In genomic region chr8:84189603-84190002, GRCm38 (mm10) we compare ENCODE assay signal across 11 mouse cellular contexts. TPM values are rescaled to one million over a fixed set of nuclear protein-coding genes. Genes with fewer than 3 reads are reported as not detected.
A peak's percentile ranks its signal among the peaks of the same experiment; 100 is the strongest.
DNase-seq lines count a peak whose midpoint lies in the region; ATAC-seq and TF ChIP-seq lines count a peak whose summit lies in the region.
"Had no signal": no experiment of that assay in that cellular context is flagged by ENCODE, and none has a peak within 500 bp of the region (broad histone marks: within the 10 kb centered on the region; RNA-seq: fewer than 3 reads in every experiment).

No protein-coding gene starts in this region.

- peak overlapping the region; percentile 64 for H3K27ac ChIP-seq in ES-Bruce4 (ENCODE audit: insufficient read depth, low read length)
- H3K27ac ChIP-seq in heart, embryonic 15.5 days, result peak overlapping the region; percentile 10; the same call in 1 of the 2 replicates
- no peak overlapping the region for H3K27ac ChIP-seq in midbrain, embryonic 10.5 days (replicated peaks)

- intact Hi-C loops in left cerebral cortex, postnatal 4 days (cut with DNase I), result loop anchor here (10.0 kb wide), 1 partner anchor 175 kb away; the partner anchor contains the start of gene 2210011C24Rik

- H3K27me3 ChIP-seq in ES-Bruce4 (ENCODE audit: control insufficient read depth, insufficient read depth, low read length, poor library complexity, severe bottlenecking), result no peaks in the 10 kb centered on the region
- no peaks in the 10 kb centered on the region for H3K27me3 ChIP-seq in heart, embryonic 15.5 days
- H3K27me3 ChIP-seq in midbrain, embryonic 10.5 days (ENCODE audit: low read depth, poor library complexity, severe bottlenecking), result peaks cover 57% of the 10 kb centered on the region

- TF ChIP-seq POLR2A in ES-Bruce4 (IDR thresholded peaks at IDR 0.05; ENCODE audit: insufficient read depth, low read length), result no peak

- no peak for TF ChIP-seq CTCF in ES-Bruce4 (IDR thresholded peaks at IDR 0.05; ENCODE audit: low read depth, low read length)

- no peaks in the 10 kb centered on the region for H3K36me3 ChIP-seq in ES-Bruce4 (ENCODE audit: control insufficient read depth, insufficient read depth, low read length, poor library complexity, severe bottlenecking)
- H3K36me3 ChIP-seq in heart, embryonic 15.5 days, result no peaks in the 10 kb centered on the region
- H3K36me3 ChIP-seq in midbrain, embryonic 10.5 days, result no peaks in the 10 kb centered on the region

- H3K9me3 ChIP-seq in ES-Bruce4 (replicated peaks; ENCODE audit: control insufficient read depth, insufficient read depth, low read length, poor library complexity, severe bottlenecking), result no peaks in the 10 kb centered on the region
- no peaks in the 10 kb centered on the region for H3K9me3 ChIP-seq in heart, embryonic 15.5 days (replicated peaks)
- peaks cover 4% of the 10 kb centered on the region; the same call in 1 of the 2 replicates for H3K9me3 ChIP-seq in midbrain, embryonic 10.5 days (replicated peaks)

- WGBS in heart, embryonic 15.5 days, result 61% methylated on average over 4 of the region's 4 CpGs
- WGBS in midbrain, embryonic 10.5 days, result 65% methylated on average over 4 of the region's 4 CpGs

- DNase-seq in adipocyte (ENCODE audit: low spot score), result peak; percentile 40
- DNase-seq in kidney, postnatal 4 days, result peak; percentile 60 to 74
- DNase-seq in midbrain, embryonic 10.5 days (ENCODE audit: low spot score), result no peak
- DNase-seq in cerebellum, adult 11 months, result no peak
- no peak for DNase-seq in cerebellum, postnatal 25 days
- no peak for DNase-seq in left cerebral cortex, postnatal 4 days
- DNase-seq: lung, embryonic 14.5 days; thymus, adult 18-20 months had no signal

- H3K9ac ChIP-seq in ES-Bruce4 (ENCODE audit: low read depth, poor library complexity, severe bottlenecking), result peak overlapping the region; percentile 76
- H3K9ac ChIP-seq in heart, embryonic 15.5 days, result no peak overlapping the region
- H3K9ac ChIP-seq: lung, embryonic 14.5 days had no signal

- no peak overlapping the region for H3K4me2 ChIP-seq in heart, embryonic 15.5 days
- H3K4me2 ChIP-seq: lung, embryonic 14.5 days had no signal

- peak; percentile 61; the same call in 1 of the 2 replicates for TF ChIP-seq EP300 in ES-Bruce4 (IDR thresholded peaks at IDR 0.05; ENCODE audit: insufficient read depth, low read depth, low read length)

- no peak for ATAC-seq in heart, embryonic 15.5 days (replicated peaks; ENCODE audit: insufficient number of reproducible peaks, insufficient read depth, low FRiP score, low read depth)
- ATAC-seq: activated CD4-positive, CD25-positive, alpha-beta regulatory T cell, adult 4 months had no signal

- H3K4me1 ChIP-seq in ES-Bruce4 (ENCODE audit: control insufficient read depth, insufficient read depth, low read length), result peaks cover 7% of the 10 kb centered on the region
- H3K4me1 ChIP-seq in heart, embryonic 15.5 days (replicated peaks), result peaks cover 26% of the 10 kb centered on the region
- peaks cover 33% of the 10 kb centered on the region for H3K4me1 ChIP-seq in midbrain, embryonic 10.5 days

- no peak overlapping the region for H3K4me3 ChIP-seq in ES-Bruce4 (ENCODE audit: low read depth, low read length)
- H3K4me3 ChIP-seq in heart, embryonic 15.5 days, result no peak overlapping the region
- no peak overlapping the region for H3K4me3 ChIP-seq in midbrain, embryonic 10.5 days

RNA-seq across cellular contexts. Expression of gene Nanos3, which starts 4.6 kb away (rescaled TPM):
- polyA plus RNA-seq in ES-Bruce4 (2011; ENCODE audit: insufficient read depth, insufficient read length, low read depth, missing spikeins), result 3.0 and 4.3 TPM in 2 replicates
- 1.4 and 1.6 TPM in 2 replicates for polyA plus RNA-seq in heart, embryonic 15.5 days (2015; fragmentation: Nextera tagmentation; extraction: Ambion mirVana)
- 3.0 and 5.6 TPM in 2 replicates for polyA plus RNA-seq in midbrain, embryonic 10.5 days (2016; fragmentation: Nextera tagmentation; extraction: Ambion mirVana)
- total RNA-seq in left cerebral cortex, postnatal 4 days (2021), result 10 to 100 TPM in 1 of 2 experiments, 1 to 10 TPM in 1; 8.1 to 11.4 TPM

RNA-seq across cellular contexts. Expression of gene 4930432K21Rik, which starts 41.8 kb away (rescaled TPM):
- polyA plus RNA-seq in ES-Bruce4 (2011; ENCODE audit: insufficient read depth, insufficient read length, low read depth, missing spikeins), result 3.8 and 4.7 TPM in 2 replicates
- 0.60 and 0.77 TPM in 2 replicates for polyA plus RNA-seq in heart, embryonic 15.5 days (2015; fragmentation: Nextera tagmentation; extraction: Ambion mirVana)
- 2.4 TPM in 2 replicates for polyA plus RNA-seq in midbrain, embryonic 10.5 days (2016; fragmentation: Nextera tagmentation; extraction: Ambion mirVana)
- total RNA-seq in left cerebral cortex, postnatal 4 days (2021), result 1 to 10 TPM; 1.7 to 2.1 TPM

RNA-seq across cellular contexts. Expression of gene Cc2d1a, which starts 41.9 kb away (rescaled TPM):
- 18.0 and 27.2 TPM in 2 replicates for polyA plus RNA-seq in ES-Bruce4 (2011; ENCODE audit: insufficient read depth, insufficient read length, low read depth, missing spikeins)
- polyA plus RNA-seq in heart, embryonic 15.5 days (2015; fragmentation: Nextera tagmentation; extraction: Ambion mirVana), result 11.9 and 18.7 TPM in 2 replicates
- polyA plus RNA-seq in midbrain, embryonic 10.5 days (2016; fragmentation: Nextera tagmentation; extraction: Ambion mirVana), result 14.0 and 18.1 TPM in 2 replicates
- 10 to 100 TPM; 74.9 to 80.8 TPM for total RNA-seq in left cerebral cortex, postnatal 4 days (2021)

RNA-seq across cellular contexts. Expression of gene Zswim4, which starts 47.3 kb away (rescaled TPM):
- polyA plus RNA-seq in ES-Bruce4 (2011; ENCODE audit: insufficient read depth, insufficient read length, low read depth, missing spikeins), result 14.8 and 15.4 TPM in 2 replicates
- polyA plus RNA-seq in heart, embryonic 15.5 days (2015; fragmentation: Nextera tagmentation; extraction: Ambion mirVana), result 7.6 and 9.7 TPM in 2 replicates
- 30.4 and 39.5 TPM in 2 replicates for polyA plus RNA-seq in midbrain, embryonic 10.5 days (2016; fragmentation: Nextera tagmentation; extraction: Ambion mirVana)
- total RNA-seq in left cerebral cortex, postnatal 4 days (2021), result 10 to 100 TPM; 22.9 to 23.3 TPM

RNA-seq across cellular contexts. Expression of gene D8Ertd738e, which starts 59.9 kb away (rescaled TPM):
- 90.6 and 92.0 TPM in 2 replicates for polyA plus RNA-seq in ES-Bruce4 (2011; ENCODE audit: insufficient read depth, insufficient read length, low read depth, missing spikeins)
- polyA plus RNA-seq in heart, embryonic 15.5 days (2015; fragmentation: Nextera tagmentation; extraction: Ambion mirVana), result 290 and 291 TPM in 2 replicates
- 363 and 389 TPM in 2 replicates for polyA plus RNA-seq in midbrain, embryonic 10.5 days (2016; fragmentation: Nextera tagmentation; extraction: Ambion mirVana)
- total RNA-seq in left cerebral cortex, postnatal 4 days (2021), result 100 to 1,000 TPM; 105 to 120 TPM

Comparison
In these comparisons a context has a peak if more than half of its experiments do, and no peak if none do; other contexts are left out.
1. DNase-seq: peak in adipocyte (single experiment) and kidney, postnatal 4 days (2 of 2); none in midbrain, embryonic 10.5 days (single experiment), cerebellum, adult 11 months (single experiment), cerebellum, postnatal 25 days (0 of 2) and left cerebral cortex, postnatal 4 days (single experiment).